Mouse (Mus musculus): ENCODE data around the gene Sucla2. TPM values are rescaled to one million over a fixed set of nuclear protein-coding genes. Genes with fewer than 3 reads are reported as not detected.
A peak's percentile ranks its signal among the peaks of the same experiment; 100 is the strongest.

The Sucla2 gene
- polyA plus RNA-seq, 2 experiments, result 22.0 to 54.5 TPM

DNA sequence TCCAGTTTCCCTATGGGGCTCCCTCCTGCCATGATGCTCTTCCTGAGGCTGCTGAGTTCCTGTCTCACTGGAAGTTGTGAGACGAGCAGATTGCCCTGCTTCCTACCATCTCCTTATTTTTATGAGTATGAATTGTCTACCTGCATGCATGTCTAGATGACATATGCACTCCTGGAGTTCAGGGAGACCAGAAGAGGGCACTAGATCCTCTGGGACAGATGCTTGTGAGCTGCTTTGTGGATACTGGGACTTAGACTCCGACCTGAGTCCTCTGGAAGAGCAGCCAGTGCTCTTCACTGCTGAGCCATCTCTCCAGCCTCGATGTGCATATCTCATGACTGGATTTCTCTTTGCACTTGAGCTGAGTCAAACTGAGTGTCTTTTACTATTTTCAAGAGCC is 100.3 kb downstream of the Sucla2 start:
- 53% methylated on average over 3 of the region's 3 CpGs for WGBS (ENCODE audit: insufficient replicate concordance)
- no peaks in the 10 kb centered on the region for H3K4me1 ChIP-seq (replicated peaks; ENCODE audit: control insufficient read depth in 2 of 2, insufficient read depth in 2 of 2, low read length in 1 of 2)
- DNase-seq (ENCODE audit: low read depth in 3 of 3, low spot score in 3 of 3) (no peak), ATAC-seq (ENCODE audit: insufficient read depth) (no peak)
- H3K4me2 ChIP-seq (ENCODE audit: low read depth), result no peak overlapping the region
- TF ChIP-seq CTCF (IDR thresholded peaks at IDR 0.05; ENCODE audit: low read depth) (0 out of 2 replicates have a peak, but pooled peaks have one; percentile 17), EP300 (IDR thresholded peaks at IDR 0.05; ENCODE audit: low read depth) (no peak)
- H3K4me3 ChIP-seq (ENCODE audit: insufficient read depth in 1 of 2, low read depth in 2 of 2, low read length in 2 of 2), result no peak overlapping the region
- H3K36me3 ChIP-seq (replicated peaks; ENCODE audit: control insufficient read depth, insufficient read depth, low read depth), result no peaks in the 10 kb centered on the region
- H3K27me3 ChIP-seq (ENCODE audit: control insufficient read depth, insufficient read depth, low read length), result no peaks in the 10 kb centered on the region
- H3K27ac ChIP-seq, result no peak overlapping the region
- H3K9me3 ChIP-seq (ENCODE audit: control insufficient read depth, low read length), result no peaks in the 10 kb centered on the region
- no peak overlapping the region for H3K9ac ChIP-seq (replicated peaks)

DNA sequence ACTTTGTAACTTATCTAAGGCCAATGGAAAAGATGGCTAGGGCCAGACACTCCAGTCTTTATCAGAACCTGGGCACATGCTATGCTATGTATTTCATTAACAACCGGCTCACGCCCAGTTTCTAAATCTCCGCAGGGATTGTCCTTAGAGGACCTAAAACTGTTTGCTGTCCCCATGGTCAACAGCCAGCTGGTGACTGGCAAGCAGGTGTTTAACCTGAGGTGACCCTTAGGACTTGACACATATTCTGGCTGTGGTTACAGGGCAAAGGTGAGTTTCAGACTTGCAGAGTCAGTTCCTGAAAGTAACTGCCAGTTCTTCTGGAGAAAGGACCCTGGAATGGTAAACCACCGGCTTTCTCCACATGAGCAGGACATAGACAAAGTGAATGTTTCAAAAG is 106.4 kb downstream of the Sucla2 start:
- ATAC-seq (ENCODE audit: insufficient read depth), result no peak
- Histone ChIP-seq H3K36me3 (replicated peaks; ENCODE audit: control insufficient read depth, insufficient read depth, low read depth) (no peaks in the 10 kb centered on the region), H3K9ac (replicated peaks) (no peak overlapping the region), H3K4me1 (replicated peaks; ENCODE audit: control insufficient read depth in 2 of 2, insufficient read depth in 2 of 2, low read length in 1 of 2) (no peaks in the 10 kb centered on the region), H3K9me3 (ENCODE audit: control insufficient read depth, low read length) (no peaks in the 10 kb centered on the region), H3K4me2 (ENCODE audit: low read depth) (no peak overlapping the region), H3K4me3 (ENCODE audit: insufficient read depth in 1 of 2, low read depth in 2 of 2, low read length in 2 of 2) (no peak overlapping the region), H3K27me3 (ENCODE audit: control insufficient read depth, insufficient read depth, low read length) (no peaks in the 10 kb centered on the region), H3K27ac (no peak overlapping the region)
- TF ChIP-seq CTCF (IDR thresholded peaks at IDR 0.05; ENCODE audit: low read depth) (no peak), EP300 (IDR thresholded peaks at IDR 0.05; ENCODE audit: low read depth) (no peak)
- WGBS (ENCODE audit: insufficient replicate concordance), result 65% methylated on average over 4 of the region's 4 CpGs
- no peak for DNase-seq (ENCODE audit: low read depth in 3 of 3, low spot score in 3 of 3)

- no peak overlapping the region for H3K27ac ChIP-seq
- DNase-seq (ENCODE audit: low read depth in 3 of 3, low spot score in 3 of 3), result no peak
- no peaks in the 10 kb centered on the region for H3K27me3 ChIP-seq (ENCODE audit: control insufficient read depth, insufficient read depth, low read length)
- 52% methylated on average over 9 of the region's 9 CpGs for WGBS (ENCODE audit: insufficient replicate concordance)
- no peaks in the 10 kb centered on the region for H3K36me3 ChIP-seq (replicated peaks; ENCODE audit: control insufficient read depth, insufficient read depth, low read depth)
- no peak overlapping the region for H3K4me2 ChIP-seq (ENCODE audit: low read depth)
- no peaks in the 10 kb centered on the region for H3K9me3 ChIP-seq (ENCODE audit: control insufficient read depth, low read length)
- TF ChIP-seq CTCF (IDR thresholded peaks at IDR 0.05; ENCODE audit: low read depth) (no peak), EP300 (IDR thresholded peaks at IDR 0.05; ENCODE audit: low read depth) (no peak)
- no peak overlapping the region for H3K9ac ChIP-seq (replicated peaks)
- no peak overlapping the region for H3K4me3 ChIP-seq (ENCODE audit: insufficient read depth in 1 of 2, low read depth in 2 of 2, low read length in 2 of 2)
- no peak for ATAC-seq (ENCODE audit: insufficient read depth)
- H3K4me1 ChIP-seq (replicated peaks; ENCODE audit: control insufficient read depth in 2 of 2, insufficient read depth in 2 of 2, low read length in 1 of 2), result no peaks in the 10 kb centered on the region
Observed at GRCm38 (mm10) chr14:73632648-73633263, 107.6 kb downstream of the Sucla2 start.

- Histone ChIP-seq H3K9me3 (ENCODE audit: control insufficient read depth, low read length) (no peaks in the 10 kb centered on the region), H3K9ac (replicated peaks) (no peak overlapping the region), H3K36me3 (replicated peaks; ENCODE audit: control insufficient read depth, insufficient read depth, low read depth) (no peaks in the 10 kb centered on the region), H3K4me2 (ENCODE audit: low read depth) (no peak overlapping the region), H3K4me3 (ENCODE audit: insufficient read depth in 1 of 2, low read depth in 2 of 2, low read length in 2 of 2) (no peak overlapping the region), H3K27ac (no peak overlapping the region), H3K4me1 (replicated peaks; ENCODE audit: control insufficient read depth in 2 of 2, insufficient read depth in 2 of 2, low read length in 1 of 2) (no peaks in the 10 kb centered on the region), H3K27me3 (ENCODE audit: control insufficient read depth, insufficient read depth, low read length) (no peaks in the 10 kb centered on the region)
- no peak for DNase-seq (ENCODE audit: low read depth in 3 of 3, low spot score in 3 of 3)
- no peak for ATAC-seq (ENCODE audit: insufficient read depth)
- 74% methylated on average over 3 of the region's 3 CpGs for WGBS (ENCODE audit: insufficient replicate concordance)
- TF ChIP-seq CTCF (IDR thresholded peaks at IDR 0.05; ENCODE audit: low read depth), result no peak
- no peak for TF ChIP-seq EP300 (IDR thresholded peaks at IDR 0.05; ENCODE audit: low read depth)
Observed at GRCm38 (mm10) chr14:73634356-73634755, 109.2 kb downstream of the Sucla2 start.

DNA sequence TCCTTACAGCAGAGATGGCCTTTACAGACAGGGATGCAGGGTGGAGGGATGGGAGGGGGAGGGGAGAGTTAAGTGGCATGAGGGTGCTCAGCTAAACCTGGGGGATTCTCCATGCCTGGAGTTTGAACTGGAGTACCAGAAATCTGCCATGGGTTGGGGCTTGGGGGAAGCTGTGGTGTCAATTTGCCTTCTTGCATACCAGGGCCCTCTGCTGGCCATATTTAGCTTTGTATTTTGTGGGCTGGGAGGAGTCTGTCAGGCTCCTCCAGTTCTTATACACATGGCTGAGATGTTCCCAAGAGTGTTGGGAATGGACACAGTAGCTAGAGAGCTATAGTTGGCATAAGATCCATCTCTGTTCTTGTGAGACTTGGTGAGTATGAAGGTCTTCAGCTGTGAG is 112.3 kb downstream of the Sucla2 start:
- ATAC-seq (ENCODE audit: insufficient read depth) (no peak), DNase-seq (ENCODE audit: low read depth in 3 of 3, low spot score in 3 of 3) (peak in 1 of 3 experiments; percentile 3)
- no peaks in the 10 kb centered on the region for H3K4me1 ChIP-seq (replicated peaks; ENCODE audit: control insufficient read depth in 2 of 2, insufficient read depth in 2 of 2, low read length in 1 of 2)
- no peaks in the 10 kb centered on the region for H3K9me3 ChIP-seq (ENCODE audit: control insufficient read depth, low read length)
- H3K36me3 ChIP-seq (replicated peaks; ENCODE audit: control insufficient read depth, insufficient read depth, low read depth), result no peaks in the 10 kb centered on the region
- H3K27me3 ChIP-seq (ENCODE audit: control insufficient read depth, insufficient read depth, low read length), result no peaks in the 10 kb centered on the region
- H3K4me2 ChIP-seq (ENCODE audit: low read depth), result no peak overlapping the region
- no peak overlapping the region for H3K4me3 ChIP-seq (ENCODE audit: insufficient read depth in 1 of 2, low read depth in 2 of 2, low read length in 2 of 2)
- TF ChIP-seq CTCF (IDR thresholded peaks at IDR 0.05; ENCODE audit: low read depth) (peak; percentile 42), EP300 (IDR thresholded peaks at IDR 0.05; ENCODE audit: low read depth) (no peak)
- no peak overlapping the region for H3K9ac ChIP-seq (replicated peaks)
- H3K27ac ChIP-seq, result no peak overlapping the region

Other genes with a start within 250 kb of the Sucla2 start
- 11.6 and 15.4 TPM in 2 replicates for gene Rb1, start 199.5 kb upstream of the Sucla2 start, polyA plus RNA-seq (2012; rRNA removed)
- 22.1 and 30.2 TPM in 2 replicates for gene Rb1, start 199.5 kb upstream of the Sucla2 start, polyA plus RNA-seq (2014; fragmentation: Nextera tagmentation; extraction: Ambion mirVana)
- 203 and 206 TPM in 2 replicates for gene Itm2b, start 140.0 kb upstream of the Sucla2 start, polyA plus RNA-seq (2012; rRNA removed)
- 396 and 431 TPM in 2 replicates for gene Itm2b, start 140.0 kb upstream of the Sucla2 start, polyA plus RNA-seq (2014; fragmentation: Nextera tagmentation; extraction: Ambion mirVana)
- 13.3 and 18.2 TPM in 2 replicates for gene Med4, start 15.3 kb upstream of the Sucla2 start, polyA plus RNA-seq (2012; rRNA removed)
- gene Med4, start 15.3 kb upstream of the Sucla2 start, polyA plus RNA-seq (2014; fragmentation: Nextera tagmentation; extraction: Ambion mirVana), result 25.7 and 28.6 TPM in 2 replicates
- 1.1 and 1.4 TPM in 2 replicates for gene Nudt15, start 22.9 kb downstream of the Sucla2 start, polyA plus RNA-seq (2012; rRNA removed)
- gene Nudt15, start 22.9 kb downstream of the Sucla2 start, polyA plus RNA-seq (2014; fragmentation: Nextera tagmentation; extraction: Ambion mirVana), result 2.9 and 3.4 TPM in 2 replicates
- gene Gm21750, start 135.9 kb downstream of the Sucla2 start, polyA plus RNA-seq (2012; rRNA removed), result not detected in 2 replicates
- not detected in 2 replicates for gene Gm21750, start 135.9 kb downstream of the Sucla2 start, polyA plus RNA-seq (2014; fragmentation: Nextera tagmentation; extraction: Ambion mirVana)

Data from liver, embryonic 14.5 days (tissue).